Mouse (Mus musculus) forebrain, embryonic 14.5 days (tissue): ENCODE measurements at regions not wholly inside any gene's neighbourhood (a gene's known extent, or its start where the extent isn't known, plus 50 kb on each side); places are given as distances from the start of the nearest gene placed in this dataset.

ENCODE experiments used
- ATAC-seq: fragments of 200-750 bp; cut with Nextera tagmentation; 2 replicates; pipeline ENCODE4 v1.8.0; 2017; ENCODE audit warnings: mild to moderate bottlenecking, moderate library complexity
- DNase-seq: peaks from one replicate; pipeline ENCODE4 v3.0.0-alpha.2; 2015; ENCODE audit warnings: low spot score
- H3K27ac ChIP-seq: fragments of 300-500 bp; sonication (generic); 2 replicates; pipeline ENCODE4 v1.5.1; 2014; ENCODE audit warnings: low read depth, mild to moderate bottlenecking, control low read depth, low read length, moderate library complexity
- H3K27me3 ChIP-seq: fragments of 300-500 bp; sonication (generic); replicated peaks from 2 replicates; pipeline ENCODE4 v1.6.1; 2014; ENCODE audit warnings: low read length, control low read depth, mixed read lengths; ENCODE audit not compliant: control insufficient read depth, insufficient read depth
- H3K36me3 ChIP-seq: fragments of 300-500 bp; sonication (generic); 2 replicates; pipeline ENCODE4 v1.6.1; 2014; ENCODE audit warnings: low read length, control low read depth; ENCODE audit not compliant: control insufficient read depth, insufficient read depth
- H3K4me1 ChIP-seq: fragments of 300-500 bp; sonication (generic); 2 replicates; pipeline ENCODE4 v1.6.1; 2014; ENCODE audit warnings: antibody characterized with exemption, low read length, control low read depth; ENCODE audit not compliant: control insufficient read depth, insufficient read depth
- H3K4me2 ChIP-seq: fragments of 300-500 bp; sonication (generic); 2 replicates; pipeline ENCODE4 v1.6.1; 2014; ENCODE audit warnings: mild to moderate bottlenecking, control low read depth, low read length
- H3K4me3 ChIP-seq: fragments of 300-500 bp; sonication (generic); 2 replicates; pipeline ENCODE4 v1.5.1; 2014; ENCODE audit warnings: low read depth, low read length, control low read depth
- H3K9ac ChIP-seq: fragments of 300-500 bp; sonication (generic); 2 replicates; pipeline ENCODE4 v1.6.1; 2014; ENCODE audit warnings: mild to moderate bottlenecking, low read length, control low read depth, moderate library complexity
- H3K9me3 ChIP-seq: fragments of 300-500 bp; sonication (generic); replicated peaks from 2 replicates; pipeline ENCODE4 v1.6.1; 2016; ENCODE audit warnings: low read length, control low read depth, mixed read lengths; ENCODE audit not compliant: control insufficient read depth
- WGBS: fragments of 180-500 bp; shearing (Covaris S2); extraction: QIAGEN DNeasy Blood & Tissue Kit; methylation state at CpG from one replicate; pipeline ENCODE4 v1.1.7; 2014; 5-methylcytosine and 5-hydroxymethylcytosine counted together

- Histone ChIP-seq H3K9me3 (no peaks in the 10 kb centered on the region), H3K9ac (no peak overlapping the region), H3K36me3 (no peaks in the 10 kb centered on the region), H3K4me2 (no peak overlapping the region), H3K27ac (no peak overlapping the region), H3K27me3 (no peaks in the 10 kb centered on the region), H3K4me3 (no peak overlapping the region), H3K4me1 (no peaks in the 10 kb centered on the region)
- 76% methylated on average over 1 of the region's 1 CpGs for WGBS
- no peak for ATAC-seq
- no peak for DNase-seq
Measured at GRCm38 (mm10) chr12:90469754-90470153, 268.5 kb downstream of the Dio2 start.

- DNase-seq: no peak
- Histone ChIP-seq H3K9me3 (no peaks in the 10 kb centered on the region), H3K9ac (no peak overlapping the region), H3K36me3 (no peaks in the 10 kb centered on the region), H3K27ac (no peak overlapping the region), H3K4me1 (no peaks in the 10 kb centered on the region), H3K4me3 (no peak overlapping the region), H3K27me3 (no peaks in the 10 kb centered on the region), H3K4me2 (no peak overlapping the region)
- no peak for ATAC-seq
- 74% methylated on average over 2 of the region's 2 CpGs for WGBS
Measured at GRCm38 (mm10) chr12:90460121-90460520, 278.1 kb downstream of the Dio2 start.

GRCm38 (mm10) chr12:90440672-90441071 lies 297.6 kb downstream of the Dio2 start:
- Histone ChIP-seq H3K4me3 (no peak overlapping the region), H3K27ac (no peak overlapping the region), H3K4me2 (no peak overlapping the region), H3K9ac (no peak overlapping the region), H3K4me1 (no peaks in the 10 kb centered on the region), H3K27me3 (no peaks in the 10 kb centered on the region), H3K36me3 (no peaks in the 10 kb centered on the region), H3K9me3 (no peaks in the 10 kb centered on the region)
- ATAC-seq (no peak), DNase-seq (no peak)
- 74% methylated on average over 1 of the region's 1 CpGs for WGBS

GRCm38 (mm10) chr12:90425276-90426063 lies 312.8 kb downstream of the Dio2 start:
- WGBS: 68% methylated on average over 8 of the region's 8 CpGs
- Histone ChIP-seq H3K36me3 (no peaks in the 10 kb centered on the region), H3K4me3 (no peak overlapping the region), H3K4me1 (no peaks in the 10 kb centered on the region), H3K27me3 (no peaks in the 10 kb centered on the region), H3K4me2 (no peak overlapping the region), H3K27ac (no peak overlapping the region), H3K9me3 (no peaks in the 10 kb centered on the region), H3K9ac (no peak overlapping the region)
- DNase-seq: peak; percentile 54
- ATAC-seq: no peak

- Histone ChIP-seq H3K4me2 (no peak overlapping the region), H3K27me3 (no peaks in the 10 kb centered on the region), H3K27ac (no peak overlapping the region), H3K4me3 (no peak overlapping the region), H3K9ac (no peak overlapping the region), H3K9me3 (no peaks in the 10 kb centered on the region), H3K36me3 (no peaks in the 10 kb centered on the region), H3K4me1 (no peaks in the 10 kb centered on the region)
- DNase-seq (no peak), ATAC-seq (no peak)
- WGBS: 97% methylated on average over 2 of the region's 2 CpGs
Measured at GRCm38 (mm10) chr12:90417590-90418221, 320.5 kb downstream of the Dio2 start.

- ATAC-seq (no peak), DNase-seq (no peak)
- Histone ChIP-seq H3K9ac (no peak overlapping the region), H3K4me2 (no peak overlapping the region), H3K4me3 (no peak overlapping the region), H3K36me3 (no peaks in the 10 kb centered on the region), H3K27me3 (no peaks in the 10 kb centered on the region), H3K4me1 (no peaks in the 10 kb centered on the region), H3K9me3 (no peaks in the 10 kb centered on the region), H3K27ac (no peak overlapping the region)
- WGBS: 82% methylated on average over 3 of the region's 3 CpGs
Measured at GRCm38 (mm10) chr12:90408716-90409115, 329.5 kb downstream of the Dio2 start.

GRCm38 (mm10) chr12:90398564-90398963 lies 339.7 kb downstream of the Dio2 start:
- H3K27me3 ChIP-seq: no peaks in the 10 kb centered on the region
- peak; percentile 40 for DNase-seq
- H3K9me3 ChIP-seq: no peaks in the 10 kb centered on the region
- H3K9ac ChIP-seq: no peak overlapping the region
- whole genome bisulfite sequencing: 80% methylated on average over 5 of the region's 5 CpGs
- H3K4me1 ChIP-seq: no peaks in the 10 kb centered on the region
- no peak overlapping the region for H3K4me2 ChIP-seq
- ATAC-seq: no peak
- no peak overlapping the region for H3K27ac ChIP-seq
- no peaks in the 10 kb centered on the region for H3K36me3 ChIP-seq
- H3K4me3 ChIP-seq: no peak overlapping the region
